Mouse (Mus musculus) megakaryocyte, embryonic 14.5 days (primary cell): ENCODE results near the gene Oxsr1.

Source experiments
- FLI1 ChIP-seq: IDR thresholded peaks from 2 replicates; pipeline ENCODE4 v1.6.1; 2012; ENCODE audit warnings: low read length, inconsistent platforms, mixed read lengths
- GATA1 ChIP-seq: IDR thresholded peaks from 3 replicates; pipeline ENCODE4 v1.6.1; 2012; ENCODE audit warnings: mixed read lengths, low read length, inconsistent platforms, borderline replicate concordance

GRCm38 (mm10) chr9:119298563-119298962, 23.7 kb downstream of the Oxsr1 start:
- TF ChIP-seq GATA1 = no peak
- no peak for TF ChIP-seq FLI1
